Mouse (Mus musculus): ENCODE data around the gene Ifitm3. TPM values are rescaled to one million over a fixed set of nuclear protein-coding genes. Genes with fewer than 3 reads are reported as not detected.
"Not testable (repeated sequence)": the region's sequence is repeated elsewhere in the genome, so short reads cannot be mapped to it uniquely, and the experiment has no call there.

The Ifitm3 gene
- polyA plus RNA-seq, 1 experiment from 2014 or later = 26.0 TPM

GRCm38 (mm10) chr7:141028831-141029230 lies 18.3 kb upstream of the Ifitm3 start, which contains the start of gene Gm17387:
Gene Gm17387, plus strand, starts transcription at chr7:141029131.
- ATAC-seq (ENCODE audit: low FRiP score) = no peak
- Histone ChIP-seq H3K9me3 (replicated peaks) (no peaks in the 10 kb centered on the region), H3K4me1 (peaks cover 10% of the 10 kb centered on the region; the same call in 1 of the 2 replicates), H3K27ac (no peak within 1 kb of the TSS), H3K9ac (no peak within 1 kb of the TSS), H3K4me3 (no peak within 1 kb of the TSS), H3K4me2 (replicated peaks) (no peak within 1 kb of the TSS), H3K36me3 (no peaks in the 10 kb centered on the region), H3K27me3 (no peaks in the 10 kb centered on the region)
- WGBS = 92% methylated on average over 2 of the region's 2 CpGs

- H3K9ac ChIP-seq = no peak overlapping the region
- 0 out of 2 replicates have a peak, but pooled peaks have one; percentile 36 for ATAC-seq (ENCODE audit: low FRiP score)
- H3K4me1 ChIP-seq = peaks cover 10% of the 10 kb centered on the region; the same call in 1 of the 2 replicates
- H3K27ac ChIP-seq = peak overlapping the region; percentile 75
- no peaks in the 10 kb centered on the region for H3K27me3 ChIP-seq
- no peaks in the 10 kb centered on the region for H3K36me3 ChIP-seq
- WGBS = 45% methylated on average over 5 of the region's 5 CpGs
- H3K9me3 ChIP-seq (replicated peaks) = no peaks in the 10 kb centered on the region
- no peak overlapping the region for H3K4me2 ChIP-seq (replicated peaks)
- no peak overlapping the region for H3K4me3 ChIP-seq
Observed at GRCm38 (mm10) chr7:141026740-141027098, 16.1 kb upstream of the Ifitm3 start.

- peak overlapping the region; percentile 82 for H3K27ac ChIP-seq
- no peak overlapping the region for H3K4me3 ChIP-seq
- peak; percentile 15; the same call in 1 of the 2 replicates for ATAC-seq (ENCODE audit: low FRiP score)
Observed at GRCm38 (mm10) chr7:141026097-141026739, 15.6 kb upstream of the Ifitm3 start.

GRCm38 (mm10) chr7:141024865-141025838 lies 14.6 kb upstream of the Ifitm3 start:
- Histone ChIP-seq H3K4me3 (no peak overlapping the region), H3K36me3 (no peaks in the 10 kb centered on the region), H3K9ac (no peak overlapping the region), H3K27ac (peak overlapping the region; percentile 82), H3K9me3 (replicated peaks) (no peaks in the 10 kb centered on the region), H3K27me3 (no peaks in the 10 kb centered on the region), H3K4me2 (replicated peaks) (0 out of 2 replicates have a peak overlapping the region, but pooled peaks have one; percentile 13), H3K4me1 (peaks cover 8% of the 10 kb centered on the region; the same call in 1 of the 2 replicates)
- WGBS = 22% methylated on average over 6 of the region's 6 CpGs
- ATAC-seq (ENCODE audit: low FRiP score) = peak; percentile 80

More at GRCm38 (mm10) chr7:141026097-141026739, 15.6 kb upstream of the Ifitm3 start:
- peaks cover 10% of the 10 kb centered on the region; the same call in 1 of the 2 replicates for H3K4me1 ChIP-seq
- 0 out of 2 replicates have a peak overlapping the region, but pooled peaks have one; percentile 13 for H3K9ac ChIP-seq
- no peak overlapping the region for H3K4me2 ChIP-seq (replicated peaks)
- H3K27me3 ChIP-seq = no peaks in the 10 kb centered on the region
- no peaks in the 10 kb centered on the region for H3K36me3 ChIP-seq
- WGBS = 22% methylated on average over 6 of the region's 6 CpGs
- no peaks in the 10 kb centered on the region for H3K9me3 ChIP-seq (replicated peaks)

GRCm38 (mm10) chr7:141021489-141022449 lies 11.2 kb upstream of the Ifitm3 start:
- whole genome bisulfite sequencing = 84% methylated on average over 14 of the region's 14 CpGs
- no peaks in the 10 kb centered on the region for H3K27me3 ChIP-seq
- no peak overlapping the region for H3K27ac ChIP-seq
- no peak overlapping the region for H3K4me3 ChIP-seq
- no peak overlapping the region for H3K9ac ChIP-seq
- H3K9me3 ChIP-seq (replicated peaks) = no peaks in the 10 kb centered on the region
- no peaks in the 10 kb centered on the region for H3K36me3 ChIP-seq
- no peak overlapping the region for H3K4me2 ChIP-seq (replicated peaks)
- H3K4me1 ChIP-seq = peaks cover 8% of the 10 kb centered on the region; the same call in 1 of the 2 replicates
- ATAC-seq (ENCODE audit: low FRiP score) = no peak

GRCm38 (mm10) chr7:141019028-141019427 lies 8.5 kb upstream of the Ifitm3 start:
- no peaks in the 10 kb centered on the region for H3K27me3 ChIP-seq
- H3K9ac ChIP-seq = no peak overlapping the region
- H3K4me1 ChIP-seq = no peaks in the 10 kb centered on the region
- no peak for ATAC-seq (ENCODE audit: low FRiP score)
- no peak overlapping the region for H3K4me2 ChIP-seq (replicated peaks)
- no peaks in the 10 kb centered on the region for H3K36me3 ChIP-seq
- 84% methylated on average over 5 of the region's 5 CpGs for WGBS
- H3K4me3 ChIP-seq = no peak overlapping the region
- H3K27ac ChIP-seq = no peak overlapping the region
- H3K9me3 ChIP-seq (replicated peaks) = no peaks in the 10 kb centered on the region

GRCm38 (mm10) chr7:141017824-141018223 lies 7.3 kb upstream of the Ifitm3 start, which contains the start of gene Ifitm6:
Gene Ifitm6, minus strand, starts transcription at chr7:141017924.
- ATAC-seq (ENCODE audit: low FRiP score); H3K27me3 ChIP-seq; H3K27ac ChIP-seq; H3K4me3 ChIP-seq; H3K9ac ChIP-seq; H3K36me3 ChIP-seq; H3K4me2 ChIP-seq (replicated peaks); H3K9me3 ChIP-seq (replicated peaks); H3K4me1 ChIP-seq: not testable (repeated sequence)
- WGBS = 96% methylated on average over 1 of the region's 1 CpGs

- Histone ChIP-seq H3K4me2 (replicated peaks) (no peak overlapping the region), H3K9me3 (replicated peaks) (no peaks in the 10 kb centered on the region), H3K36me3 (no peaks in the 10 kb centered on the region), H3K4me3 (no peak overlapping the region), H3K9ac (no peak overlapping the region), H3K27ac (no peak overlapping the region), H3K27me3 (no peaks in the 10 kb centered on the region), H3K4me1 (no peaks in the 10 kb centered on the region)
- WGBS = 91% methylated on average over 10 of the region's 10 CpGs
- no peak for ATAC-seq (ENCODE audit: low FRiP score)
Observed at GRCm38 (mm10) chr7:141016707-141017697, 6.4 kb upstream of the Ifitm3 start.

- Histone ChIP-seq H3K27me3 (no peaks in the 10 kb centered on the region), H3K9ac (no peak overlapping the region), H3K27ac (no peak overlapping the region), H3K9me3 (replicated peaks) (no peaks in the 10 kb centered on the region), H3K4me1 (peaks cover 18% of the 10 kb centered on the region), H3K4me2 (replicated peaks) (no peak overlapping the region), H3K36me3 (no peaks in the 10 kb centered on the region), H3K4me3 (no peak overlapping the region)
- WGBS = 94% methylated on average over 7 of the region's 7 CpGs
- ATAC-seq (ENCODE audit: low FRiP score) = no peak
Observed at GRCm38 (mm10) chr7:141011238-141011770, 734 bp upstream of the Ifitm3 start.

- Histone ChIP-seq H3K4me2 (replicated peaks) (no peak overlapping the region), H3K4me1 (peaks cover 18% of the 10 kb centered on the region), H3K36me3 (no peaks in the 10 kb centered on the region), H3K9me3 (replicated peaks) (no peaks in the 10 kb centered on the region), H3K27me3 (no peaks in the 10 kb centered on the region), H3K9ac (no peak overlapping the region), H3K4me3 (no peak overlapping the region), H3K27ac (no peak overlapping the region)
- 87% methylated on average over 9 of the region's 9 CpGs for WGBS
- ATAC-seq (ENCODE audit: low FRiP score) = no peak
Observed at GRCm38 (mm10) chr7:141009665-141010064, 905 bp downstream of the Ifitm3 start.

Data from hindbrain, embryonic 12.5 days (tissue).